Mouse (Mus musculus) C2C12 (cell line): Measurements from ENCODE around the gene Wdr47. TPM values are rescaled to one million over a fixed set of nuclear protein-coding genes. Genes with fewer than 3 reads are reported as not detected.

ENCODE experiments used
- H3K27me3 ChIP-seq: one replicate; pipeline ENCODE4 v1.6.1; 2011; ENCODE audit not compliant: control insufficient read depth, insufficient read depth, insufficient read length
- H3K36me3 ChIP-seq: one replicate; pipeline ENCODE4 v1.6.1; 2011; ENCODE audit not compliant: control insufficient read depth, insufficient read depth
- H3K4me3 ChIP-seq: one replicate; pipeline ENCODE4 v1.5.1; 2011; ENCODE audit warnings: mild to moderate bottlenecking, control low read depth; ENCODE audit not compliant: poor library complexity, insufficient read depth, severe bottlenecking
- H3K79me2 ChIP-seq: one replicate; pipeline ENCODE4 v1.6.1; 2011; ENCODE audit not compliant: control insufficient read depth, insufficient read depth
- H3K79me3 ChIP-seq: one replicate; pipeline ENCODE4 v1.6.1; 2011; ENCODE audit warnings: low read depth, control low read depth
- H3ac ChIP-seq: one replicate; pipeline ENCODE3; 2011; ENCODE audit warnings: low read depth; ENCODE audit not compliant: control insufficient read depth, insufficient read length
- CEBPB ChIP-seq: IDR thresholded peaks from one replicate; pipeline ENCODE4 v1.6.1; 2011; ENCODE audit warnings: low read depth, mild to moderate bottlenecking, control low read depth, moderate library complexity
- CTCF ChIP-seq: IDR thresholded peaks from one replicate; pipeline ENCODE4 v1.5.1; 2011; ENCODE audit not compliant: control insufficient read depth, insufficient read depth, insufficient read length
- FOSL1 ChIP-seq: IDR thresholded peaks from one replicate; pipeline ENCODE4 v1.8.0; 2011; ENCODE audit warnings: mild to moderate bottlenecking, low read length; ENCODE audit not compliant: poor library complexity, insufficient read depth, severe bottlenecking
- MAX ChIP-seq: IDR thresholded peaks from one replicate; pipeline ENCODE4 v1.6.1; 2011; ENCODE audit warnings: mild to moderate bottlenecking, control low read depth
- MYOD1 ChIP-seq: IDR thresholded peaks from one replicate; pipeline ENCODE4 v1.6.1; 2011; ENCODE audit warnings: low read depth; ENCODE audit not compliant: control insufficient read depth, insufficient read length
- MYOG ChIP-seq: IDR thresholded peaks from one replicate; pipeline ENCODE4 v1.6.1; 2011; ENCODE audit not compliant: control insufficient read depth, insufficient read length; ENCODE audit errors: extremely low read depth
- USF1 ChIP-seq: IDR thresholded peaks from one replicate; pipeline ENCODE4 v1.6.1; 2011; ENCODE audit warnings: low read depth, mild to moderate bottlenecking, control low read depth, moderate library complexity
- polyA plus RNA-seq: library from polyadenylated mRNA; unstranded; fragments of >200 nt; fragmentation: generic; extraction: Trizol; gene quantifications from one replicate; pipeline ENCODE4 v1.2.1, GENCODE M21; 2012; ENCODE audit warnings: missing spikeins

Gene Wdr47
- polyA plus RNA-seq, 1 experiment, result 3.4 TPM

GRCm38 (mm10) chr3:108571443-108572294 lies 19.4 kb upstream of the Wdr47 start, which contains the start of gene Taf13:
Gene Taf13, plus strand, starts transcription at chr3:108571698.
- Histone ChIP-seq H3K36me3 (no peaks in the 10 kb centered on the region), H3K79me2 (peaks cover 25% of the 10 kb centered on the region), H3ac (peak within 1 kb of the TSS; percentile 95), H3K4me3 (peak within 1 kb of the TSS; percentile 75), H3K27me3 (peaks cover 4% of the 10 kb centered on the region), H3K79me3 (peaks cover 3% of the 10 kb centered on the region)
- TF ChIP-seq MAX (peak; percentile 35), CTCF (no peak)

DNA sequence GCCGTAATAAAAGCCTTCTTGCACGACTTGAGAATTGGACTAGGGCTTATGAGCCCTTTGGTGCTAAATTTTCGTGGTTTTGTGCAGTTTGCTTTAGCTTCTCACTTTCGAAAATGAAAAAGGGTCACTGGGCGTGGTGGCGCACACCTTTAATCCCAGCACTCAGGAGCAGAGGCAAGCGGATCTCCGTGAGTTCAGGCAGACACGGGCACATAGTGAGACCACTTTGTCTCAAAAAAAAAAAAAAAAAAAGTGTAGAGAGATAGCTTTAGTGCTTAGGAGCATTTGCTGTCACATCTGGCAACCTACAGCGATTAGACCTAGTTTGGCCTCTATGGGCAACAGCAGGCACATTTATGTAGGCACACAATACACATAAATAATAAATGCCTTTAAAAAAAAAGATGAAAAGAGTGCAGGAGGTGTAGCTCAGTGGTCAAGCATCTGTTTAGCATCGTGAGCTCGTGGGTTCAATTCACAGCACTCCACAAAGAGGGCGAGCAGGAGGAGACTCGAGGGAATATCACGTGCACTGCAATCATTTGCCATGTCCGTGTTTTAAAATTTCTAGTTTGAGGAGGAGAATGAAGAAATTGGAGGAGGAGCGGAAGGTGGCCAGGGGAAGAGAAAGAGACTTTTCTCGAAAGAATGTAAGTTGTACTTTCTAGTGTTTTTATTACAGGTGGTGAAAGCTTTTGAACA lies 18.6 kb upstream of the Wdr47 start:
- peaks cover 25% of the 10 kb centered on the region for H3K79me2 ChIP-seq
- peaks cover 3% of the 10 kb centered on the region for H3K79me3 ChIP-seq
- TF ChIP-seq USF1, result no peak
- TF ChIP-seq MAX, result no peak
- no peak for TF ChIP-seq MYOD1
- TF ChIP-seq FOSL1, result no peak
- TF ChIP-seq MYOG, result no peak
- no peak for TF ChIP-seq CEBPB
- no peak for TF ChIP-seq CTCF

GRCm38 (mm10) chr3:108574018-108574417 lies 17.1 kb upstream of the Wdr47 start:
- no peak overlapping the region for H3K4me3 ChIP-seq
- no peak overlapping the region for H3ac ChIP-seq
- TF ChIP-seq FOSL1 (no peak), CTCF (no peak)
- peaks cover 3% of the 10 kb centered on the region for H3K79me3 ChIP-seq
- H3K27me3 ChIP-seq, result no peaks in the 10 kb centered on the region
- H3K36me3 ChIP-seq, result no peaks in the 10 kb centered on the region
- H3K79me2 ChIP-seq, result peaks cover 25% of the 10 kb centered on the region

More for the DNA sequence above, 18.6 kb upstream of the Wdr47 start:
- no peaks in the 10 kb centered on the region for H3K36me3 ChIP-seq
- H3K4me3 ChIP-seq, result peak overlapping the region; percentile 75
- H3K27me3 ChIP-seq, result peaks cover 4% of the 10 kb centered on the region
- H3ac ChIP-seq, result peak overlapping the region; percentile 95

- H3K36me3 ChIP-seq, result no peaks in the 10 kb centered on the region
- TF ChIP-seq FOSL1, result no peak
- TF ChIP-seq CEBPB, result no peak
- no peak for TF ChIP-seq CTCF
- TF ChIP-seq USF1, result no peak
- no peak for TF ChIP-seq MAX
- no peak for TF ChIP-seq MYOG
- TF ChIP-seq MYOD1, result no peak
- H3K4me3 ChIP-seq, result no peak overlapping the region
Measured at GRCm38 (mm10) chr3:108584580-108584979, 6.5 kb upstream of the Wdr47 start.

GRCm38 (mm10) chr3:108588446-108588845 lies 2.6 kb upstream of the Wdr47 start:
- Histone ChIP-seq H3K79me3 (no peaks in the 10 kb centered on the region), H3ac (no peak overlapping the region), H3K4me3 (no peak overlapping the region), H3K27me3 (no peaks in the 10 kb centered on the region), H3K36me3 (no peaks in the 10 kb centered on the region), H3K79me2 (peaks cover 14% of the 10 kb centered on the region)
- TF ChIP-seq MYOD1 (no peak), CTCF (no peak), USF1 (no peak), CEBPB (no peak), MYOG (no peak), MAX (no peak), FOSL1 (no peak)

More at GRCm38 (mm10) chr3:108584580-108584979, 6.5 kb upstream of the Wdr47 start:
- no peaks in the 10 kb centered on the region for H3K79me2 ChIP-seq
- no peak overlapping the region for H3ac ChIP-seq
- H3K79me3 ChIP-seq, result no peaks in the 10 kb centered on the region
- H3K27me3 ChIP-seq, result no peaks in the 10 kb centered on the region
